Mouse (Mus musculus): ENCODE measurements around the gene Krt84. TPM values are rescaled to one million over a fixed set of nuclear protein-coding genes. Genes with fewer than 3 reads are reported as not detected.
"Not testable (repeated sequence)": the region's sequence is repeated elsewhere in the genome, so short reads cannot be mapped to it uniquely, and the experiment has no call there.

Gene Krt84
- polyA plus RNA-seq, 1 experiment from 2014 or later: not detected

DNA sequence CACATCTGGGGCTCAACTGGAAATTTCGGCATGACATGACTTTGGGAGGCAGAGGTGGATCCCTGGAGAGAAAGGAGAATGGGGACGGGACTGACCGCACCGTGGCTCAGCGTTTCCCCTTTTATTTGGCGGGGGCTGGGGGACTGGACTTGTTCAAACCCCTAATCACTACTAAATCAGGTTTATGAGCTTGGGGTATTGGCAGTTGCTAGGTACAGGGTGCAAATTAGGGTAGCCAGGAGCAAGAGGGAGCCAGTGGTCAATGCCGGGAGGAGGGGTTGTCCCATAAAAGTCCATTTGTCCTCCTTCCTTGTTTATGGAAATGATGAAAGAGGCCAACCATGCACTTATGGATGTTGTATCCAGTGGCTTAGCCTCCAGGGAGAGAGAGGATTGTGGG lies 17.9 kb upstream of the Krt84 start, which contains the start of gene Krt82:
TSS of gene Krt82 (minus strand) at position 101 of the 400 bp plus-strand sequence.
- Histone ChIP-seq H3K27me3 (replicated peaks; ENCODE audit: control insufficient read depth, insufficient read depth, low read length) (no peaks in the 10 kb centered on the region; the same call in 1 of the 2 replicates), H3K27ac (ENCODE audit: low read length) (no peak within 1 kb of the TSS), H3K9me3 (ENCODE audit: control insufficient read depth, low read length) (no peaks in the 10 kb centered on the region), H3K4me2 (ENCODE audit: low read length) (no peak within 1 kb of the TSS), H3K4me3 (replicated peaks; ENCODE audit: low read length) (no peak within 1 kb of the TSS), H3K4me1 (replicated peaks; ENCODE audit: control insufficient read depth, insufficient read depth, low read length) (no peaks in the 10 kb centered on the region), H3K9ac (replicated peaks; ENCODE audit: low read depth, low read length) (no peak within 1 kb of the TSS), H3K36me3 (ENCODE audit: control insufficient read depth, insufficient read depth) (no peaks in the 10 kb centered on the region)
- 71% methylated on average over 7 of the region's 7 CpGs for WGBS
- ATAC-seq: no peak

DNA sequence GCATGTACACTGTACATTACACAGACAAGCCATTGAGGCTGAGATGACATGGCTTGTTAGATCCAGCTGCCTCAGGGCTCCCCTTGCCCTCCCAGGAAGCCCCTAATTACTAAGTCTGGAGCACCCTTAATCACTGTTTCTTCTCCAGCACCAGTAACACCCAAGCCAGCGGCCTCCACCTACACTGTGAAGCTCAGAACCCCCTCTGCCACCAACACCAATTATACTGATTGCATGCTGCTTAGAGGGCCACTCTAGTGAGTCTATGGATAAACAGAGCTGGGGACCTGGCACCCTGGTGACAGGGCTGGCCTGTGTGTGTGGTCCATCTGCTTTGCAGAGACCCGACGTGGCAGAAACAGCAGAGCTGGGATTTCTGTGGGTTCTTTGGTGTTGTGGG lies 11.9 kb upstream of the Krt84 start:
- 52% methylated on average over 3 of the region's 3 CpGs for WGBS
- no peaks in the 10 kb centered on the region for H3K9me3 ChIP-seq (ENCODE audit: control insufficient read depth, low read length)

DNA sequence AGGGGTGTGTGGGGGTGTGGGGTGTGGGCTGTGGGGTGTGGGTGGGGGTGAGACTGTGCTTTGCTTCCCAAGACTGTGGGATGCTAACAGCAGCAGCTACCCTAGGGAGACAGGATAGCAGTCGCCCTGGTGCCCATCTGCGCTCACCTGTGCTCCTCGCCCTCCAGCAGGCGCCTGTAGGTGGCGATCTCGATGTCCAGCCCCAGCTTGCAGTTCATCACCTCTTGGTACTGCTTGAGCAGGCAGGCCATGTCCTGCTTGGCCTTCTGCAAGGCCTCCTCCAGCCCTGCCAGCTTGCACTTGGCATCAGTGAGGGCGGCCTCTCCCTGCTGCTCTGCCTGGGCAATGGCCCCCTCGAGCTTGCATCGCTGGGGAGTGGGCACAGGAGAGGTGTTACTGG lies 9.9 kb upstream of the Krt84 start:
- ATAC-seq: no peak
- Histone ChIP-seq H3K4me1 (replicated peaks; ENCODE audit: control insufficient read depth, insufficient read depth, low read length) (no peaks in the 10 kb centered on the region), H3K27ac (ENCODE audit: low read length) (no peak overlapping the region), H3K9ac (replicated peaks; ENCODE audit: low read depth, low read length) (no peak overlapping the region), H3K9me3 (ENCODE audit: control insufficient read depth, low read length) (no peaks in the 10 kb centered on the region), H3K27me3 (replicated peaks; ENCODE audit: control insufficient read depth, insufficient read depth, low read length) (no peaks in the 10 kb centered on the region), H3K4me2 (ENCODE audit: low read length) (no peak overlapping the region), H3K36me3 (ENCODE audit: control insufficient read depth, insufficient read depth) (no peaks in the 10 kb centered on the region), H3K4me3 (replicated peaks; ENCODE audit: low read length) (no peak overlapping the region)
- 53% methylated on average over 9 of the region's 9 CpGs for WGBS

More for the DNA sequence above, 11.9 kb upstream of the Krt84 start:
- no peak for ATAC-seq
- Histone ChIP-seq H3K9ac (replicated peaks; ENCODE audit: low read depth, low read length) (no peak overlapping the region), H3K4me2 (ENCODE audit: low read length) (no peak overlapping the region), H3K27me3 (replicated peaks; ENCODE audit: control insufficient read depth, insufficient read depth, low read length) (no peaks in the 10 kb centered on the region), H3K4me3 (replicated peaks; ENCODE audit: low read length) (no peak overlapping the region), H3K27ac (ENCODE audit: low read length) (no peak overlapping the region), H3K4me1 (replicated peaks; ENCODE audit: control insufficient read depth, insufficient read depth, low read length) (no peaks in the 10 kb centered on the region), H3K36me3 (ENCODE audit: control insufficient read depth, insufficient read depth) (no peaks in the 10 kb centered on the region)

DNA sequence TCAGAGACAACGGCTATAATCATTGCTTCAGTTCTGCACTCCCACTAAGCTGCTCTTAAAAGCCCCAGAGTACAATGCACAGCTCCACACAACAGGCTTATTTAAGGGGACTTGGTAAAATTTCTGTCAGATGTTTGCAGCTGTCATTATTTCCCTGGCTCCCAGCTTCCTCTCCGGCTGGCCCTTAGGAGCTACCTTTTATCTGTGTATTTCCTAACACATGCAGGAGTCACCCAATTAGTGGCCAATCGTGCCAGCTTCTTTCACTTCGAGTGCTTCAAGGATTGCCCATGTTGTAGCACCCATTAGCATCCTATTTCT lies 5.9 kb upstream of the Krt84 start:
- Histone ChIP-seq H3K36me3 (ENCODE audit: control insufficient read depth, insufficient read depth) (no peaks in the 10 kb centered on the region), H3K27ac (ENCODE audit: low read length) (no peak overlapping the region), H3K4me1 (replicated peaks; ENCODE audit: control insufficient read depth, insufficient read depth, low read length) (no peaks in the 10 kb centered on the region), H3K27me3 (replicated peaks; ENCODE audit: control insufficient read depth, insufficient read depth, low read length) (no peaks in the 10 kb centered on the region), H3K4me3 (replicated peaks; ENCODE audit: low read length) (no peak overlapping the region), H3K9me3 (ENCODE audit: control insufficient read depth, low read length) (no peaks in the 10 kb centered on the region), H3K4me2 (ENCODE audit: low read length) (no peak overlapping the region), H3K9ac (replicated peaks; ENCODE audit: low read depth, low read length) (no peak overlapping the region)
- WGBS: 42% methylated on average over 4 of the region's 4 CpGs
- ATAC-seq: no peak

DNA sequence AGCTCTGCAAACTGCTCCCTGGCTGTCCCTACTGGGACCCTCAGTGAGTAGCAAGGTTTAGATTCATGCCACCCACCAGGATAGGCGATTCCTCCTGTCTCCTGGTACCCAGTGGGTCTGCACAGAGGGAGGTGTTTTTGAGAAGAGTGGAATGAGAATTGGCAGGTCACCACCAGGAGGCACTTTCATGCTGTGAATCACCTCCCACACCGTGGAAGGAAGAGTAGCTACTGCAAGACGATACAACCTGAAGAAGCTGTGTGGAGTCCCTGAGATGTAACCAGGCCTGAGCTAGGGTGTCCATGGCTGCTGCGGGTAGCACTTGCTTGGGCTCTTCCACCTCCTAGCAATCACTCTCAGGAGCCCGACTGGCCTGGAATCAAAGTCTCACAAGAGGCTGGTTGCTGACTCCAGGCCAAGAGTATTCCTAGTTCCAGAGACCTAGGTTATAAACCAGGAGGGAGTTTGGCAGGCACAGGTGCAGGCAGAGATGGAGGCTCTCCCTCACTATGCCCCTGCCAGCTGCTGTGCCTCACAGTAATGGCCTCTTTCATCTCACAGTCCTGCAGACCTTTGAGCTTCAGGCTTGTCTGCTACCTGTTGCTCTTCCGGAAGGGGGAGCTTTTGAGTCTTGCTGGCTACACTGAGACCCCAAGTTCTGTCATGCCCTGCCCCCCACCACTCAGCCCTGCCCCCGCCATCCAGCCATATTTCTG lies 5.4 kb upstream of the Krt84 start:
- no peaks in the 10 kb centered on the region for H3K27me3 ChIP-seq (replicated peaks; ENCODE audit: control insufficient read depth, insufficient read depth, low read length)
- no peak overlapping the region for H3K9ac ChIP-seq (replicated peaks; ENCODE audit: low read depth, low read length)
- H3K4me3 ChIP-seq (replicated peaks; ENCODE audit: low read length): no peak overlapping the region
- H3K4me2 ChIP-seq (ENCODE audit: low read length): no peak overlapping the region
- H3K36me3 ChIP-seq (ENCODE audit: control insufficient read depth, insufficient read depth): no peaks in the 10 kb centered on the region
- no peaks in the 10 kb centered on the region for H3K4me1 ChIP-seq (replicated peaks; ENCODE audit: control insufficient read depth, insufficient read depth, low read length)
- no peak overlapping the region for H3K27ac ChIP-seq (ENCODE audit: low read length)
- 41% methylated on average over 7 of the region's 7 CpGs for WGBS
- ATAC-seq: no peak
- no peaks in the 10 kb centered on the region for H3K9me3 ChIP-seq (ENCODE audit: control insufficient read depth, low read length)

DNA sequence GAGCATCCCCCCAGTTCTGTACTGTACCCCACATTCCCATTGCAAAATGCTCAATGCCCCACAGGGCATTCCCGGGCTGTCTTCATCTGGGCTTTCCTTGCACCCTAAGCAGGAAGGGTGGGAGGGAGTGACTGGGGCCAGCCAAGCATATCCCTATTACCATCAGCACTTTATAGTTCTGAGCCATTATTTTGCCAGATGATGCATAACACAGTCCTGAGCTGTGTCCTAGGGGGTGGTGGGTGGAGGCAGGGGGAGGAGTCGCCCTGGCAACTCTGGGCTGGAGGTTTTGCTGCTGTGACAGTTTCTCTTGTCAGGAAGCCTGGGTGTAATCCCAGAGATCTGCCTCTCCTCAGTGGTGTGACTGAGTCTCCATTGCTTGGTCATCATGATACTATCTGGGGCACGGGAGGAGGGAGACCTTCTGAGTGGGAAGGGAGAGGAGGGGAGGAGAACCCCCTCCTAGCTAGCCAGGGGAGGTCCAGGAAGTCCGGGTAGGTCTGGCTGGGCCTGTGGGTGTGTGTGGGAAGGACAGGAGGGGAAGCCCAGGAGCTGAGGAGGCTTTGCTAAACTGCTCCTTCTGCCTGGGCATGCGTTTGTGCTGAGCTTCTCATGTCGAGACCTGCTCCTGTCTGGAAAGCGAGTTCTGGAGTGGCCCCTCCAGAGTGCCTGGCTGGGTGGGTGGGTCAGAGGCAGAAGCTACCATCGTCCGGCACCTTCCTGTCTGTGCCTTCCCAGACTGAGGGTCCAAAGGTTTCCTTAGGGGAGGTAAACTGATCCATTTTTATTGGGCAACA lies 3.6 kb upstream of the Krt84 start:
- ATAC-seq: no peak
- 75% methylated on average over 9 of the region's 9 CpGs for WGBS
- Histone ChIP-seq H3K27me3 (replicated peaks; ENCODE audit: control insufficient read depth, insufficient read depth, low read length) (no peaks in the 10 kb centered on the region), H3K4me3 (replicated peaks; ENCODE audit: low read length) (no peak overlapping the region), H3K4me1 (replicated peaks; ENCODE audit: control insufficient read depth, insufficient read depth, low read length) (no peaks in the 10 kb centered on the region), H3K4me2 (ENCODE audit: low read length) (no peak overlapping the region), H3K9ac (replicated peaks; ENCODE audit: low read depth, low read length) (no peak overlapping the region), H3K27ac (ENCODE audit: low read length) (no peak overlapping the region), H3K36me3 (ENCODE audit: control insufficient read depth, insufficient read depth) (no peaks in the 10 kb centered on the region), H3K9me3 (ENCODE audit: control insufficient read depth, low read length) (no peaks in the 10 kb centered on the region)

DNA sequence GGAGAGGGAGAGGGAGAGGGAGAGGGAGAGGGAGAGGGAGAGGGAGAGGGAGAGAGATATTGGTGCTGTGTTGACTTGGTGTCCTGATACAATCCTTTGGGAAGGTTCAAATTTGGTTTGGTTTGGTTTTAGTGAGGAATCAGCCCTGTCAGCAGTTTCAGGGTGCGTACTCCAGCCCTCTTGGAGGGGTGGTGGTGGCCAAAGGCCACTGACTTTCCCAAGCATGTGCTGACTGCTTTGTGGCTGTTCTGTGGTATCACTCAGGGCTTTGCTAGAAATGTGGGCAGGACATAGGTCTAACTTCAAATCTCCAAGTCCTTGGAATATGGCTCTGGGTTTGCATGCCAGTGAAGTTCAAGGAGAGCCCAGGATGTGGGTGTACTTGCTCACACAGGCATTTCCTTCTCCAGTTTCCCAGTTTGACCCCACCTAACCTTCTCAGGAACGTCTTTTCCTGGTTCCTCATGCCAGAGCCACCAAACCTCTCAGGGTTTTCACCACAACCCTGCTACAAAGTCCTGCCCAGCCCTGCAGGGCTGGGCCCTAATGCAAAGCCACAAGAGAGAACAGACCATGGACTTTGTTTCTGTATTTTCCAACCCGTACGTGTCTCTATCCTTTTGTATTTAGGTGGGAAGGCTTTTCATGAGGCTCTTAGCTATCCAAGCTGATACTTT lies 9.9 kb downstream of the Krt84 start:
- Histone ChIP-seq H3K4me3 (replicated peaks; ENCODE audit: low read length) (no peak overlapping the region), H3K9ac (replicated peaks; ENCODE audit: low read depth, low read length) (no peak overlapping the region), H3K27me3 (replicated peaks; ENCODE audit: control insufficient read depth, insufficient read depth, low read length) (no peaks in the 10 kb centered on the region), H3K27ac (ENCODE audit: low read length) (no peak overlapping the region), H3K4me2 (ENCODE audit: low read length) (no peak overlapping the region), H3K36me3 (ENCODE audit: control insufficient read depth, insufficient read depth) (no peaks in the 10 kb centered on the region), H3K4me1 (replicated peaks; ENCODE audit: control insufficient read depth, insufficient read depth, low read length) (no peaks in the 10 kb centered on the region), H3K9me3 (ENCODE audit: control insufficient read depth, low read length) (no peaks in the 10 kb centered on the region)
- ATAC-seq: no peak
- WGBS: 72% methylated on average over 4 of the region's 4 CpGs

DNA sequence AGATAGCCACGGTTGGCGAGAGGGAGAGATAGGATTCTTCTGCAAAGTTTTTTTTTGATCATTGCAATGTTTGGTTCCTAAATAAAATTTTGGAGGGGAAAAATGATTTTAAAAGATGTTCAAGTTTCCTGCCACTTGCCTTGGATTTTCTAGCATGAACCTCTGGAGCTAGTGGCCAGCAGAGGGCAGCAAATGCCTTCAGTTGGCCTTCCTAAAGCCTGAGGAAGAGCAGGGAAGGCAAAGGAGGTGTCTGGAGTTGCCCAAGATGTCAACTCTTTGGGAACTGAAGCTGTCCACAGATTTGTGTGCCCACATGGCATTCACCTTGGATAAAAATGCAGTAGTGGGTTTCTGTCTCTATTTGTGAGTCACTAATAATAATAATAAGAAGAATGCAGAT lies 12.8 kb downstream of the Krt84 start:
- no peak for ATAC-seq

DNA sequence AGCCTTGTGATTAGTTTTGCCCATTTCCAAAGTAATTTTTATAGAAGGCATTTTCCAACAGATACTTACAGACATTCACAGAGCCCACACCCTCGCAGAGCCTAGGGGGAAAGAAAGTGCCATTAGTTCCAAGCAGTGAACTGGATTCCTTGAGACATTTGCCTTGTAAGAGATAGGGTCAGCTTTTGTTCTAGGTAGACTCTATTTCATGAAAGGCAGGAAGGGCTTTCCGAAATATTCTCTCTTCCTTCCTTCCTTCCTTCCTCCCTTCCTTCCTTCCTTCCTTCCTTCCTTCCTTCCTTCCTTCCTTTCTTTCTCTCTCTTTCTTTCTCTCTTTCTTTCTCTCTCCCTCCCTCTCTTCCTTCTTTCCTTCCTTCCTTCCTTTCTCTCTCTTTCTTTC lies 15.5 kb downstream of the Krt84 start, which contains the start of gene Gm49425:
TSS of gene Gm49425 (minus strand) at position 101 of the 400 bp plus-strand sequence.
- WGBS: 86% methylated on average over 2 of the region's 2 CpGs
- H3K4me1 ChIP-seq (replicated peaks; ENCODE audit: control insufficient read depth, insufficient read depth, low read length); H3K36me3 ChIP-seq (ENCODE audit: control insufficient read depth, insufficient read depth); H3K27me3 ChIP-seq (replicated peaks; ENCODE audit: control insufficient read depth, insufficient read depth, low read length); H3K27ac ChIP-seq (ENCODE audit: low read length); H3K9ac ChIP-seq (replicated peaks; ENCODE audit: low read depth, low read length); H3K9me3 ChIP-seq (ENCODE audit: control insufficient read depth, low read length); H3K4me3 ChIP-seq (replicated peaks; ENCODE audit: low read length); H3K4me2 ChIP-seq (ENCODE audit: low read length); ATAC-seq: not testable (repeated sequence)

More for the DNA sequence above, 12.8 kb downstream of the Krt84 start:
- WGBS: 13% methylated on average over 2 of the region's 2 CpGs
- H3K9me3 ChIP-seq (ENCODE audit: control insufficient read depth, low read length): no peaks in the 10 kb centered on the region
- no peaks in the 10 kb centered on the region for H3K27me3 ChIP-seq (replicated peaks; ENCODE audit: control insufficient read depth, insufficient read depth, low read length)
- H3K9ac ChIP-seq (replicated peaks; ENCODE audit: low read depth, low read length): no peak overlapping the region
- no peaks in the 10 kb centered on the region for H3K36me3 ChIP-seq (ENCODE audit: control insufficient read depth, insufficient read depth)
- H3K4me2 ChIP-seq (ENCODE audit: low read length): no peak overlapping the region
- H3K27ac ChIP-seq (ENCODE audit: low read length): no peak overlapping the region
- no peaks in the 10 kb centered on the region for H3K4me1 ChIP-seq (replicated peaks; ENCODE audit: control insufficient read depth, insufficient read depth, low read length)
- no peak overlapping the region for H3K4me3 ChIP-seq (replicated peaks; ENCODE audit: low read length)
